Mouse (Mus musculus) CH12.LX (cell line): ENCODE results near the gene Plch2. TPM values are rescaled to one million over a fixed set of nuclear protein-coding genes. Genes with fewer than 3 reads are reported as not detected.

Source experiments
- DNase-seq: peaks from one replicate; pipeline ENCODE4 v3.0.0-alpha.2; 2013; ENCODE audit errors: extremely low read depth
- H3K27ac ChIP-seq: 2 replicates; pipeline ENCODE4 v1.5.1; 2012; ENCODE audit warnings: low read depth, mild to moderate bottlenecking, control low read depth, moderate library complexity; ENCODE audit not compliant: insufficient read depth
- H3K27me3 ChIP-seq: replicated peaks from 2 replicates; pipeline ENCODE3; 2012; ENCODE audit warnings: inconsistent platforms
- H3K36me3 ChIP-seq, 2 experiments: replicated peaks in 1 of 2; 2 replicates each; pipeline versions ENCODE3 to v1.6.1; 2012; ENCODE audit warnings: inconsistent platforms in 1 of 2, low read length in 1 of 2, mild to moderate bottlenecking in 1 of 2, mixed read lengths in 1 of 2, moderate library complexity in 1 of 2; ENCODE audit not compliant: control insufficient read depth in 1 of 2, insufficient read depth in 1 of 2
- H3K4me1 ChIP-seq, 2 experiments: 2 replicates each; pipeline ENCODE4 v1.6.1; 2012; ENCODE audit warnings: inconsistent platforms in 1 of 2, moderate library complexity in 1 of 2; ENCODE audit not compliant: insufficient read depth in 2 of 2, control insufficient read depth in 1 of 2
- H3K4me2 ChIP-seq: 2 replicates; pipeline ENCODE4 v1.6.1; 2012; ENCODE audit warnings: low read depth, mild to moderate bottlenecking, control low read depth; ENCODE audit not compliant: poor library complexity, insufficient read depth, severe bottlenecking
- H3K4me3 ChIP-seq, 3 experiments: fragments of 150-350 bp in 1 of 3; sonication (generic) in 1 of 3; replicated peaks in 1 of 3; 2 replicates each; pipeline versions ENCODE3 to v1.5.1; 2011 to 2012; ENCODE audit warnings: low read depth in 2 of 3, low read length in 2 of 3, mild to moderate bottlenecking in 2 of 3, moderate library complexity in 2 of 3, control low read depth in 1 of 3, improper control_type of control experiment in 1 of 3, inconsistent platforms in 1 of 3, mixed read lengths in 1 of 3; ENCODE audit not compliant: poor library complexity in 1 of 3
- H3K79me2 ChIP-seq: replicated peaks from 2 replicates; pipeline ENCODE4 v1.6.1; 2012; ENCODE audit warnings: mild to moderate bottlenecking, moderate library complexity; ENCODE audit not compliant: control insufficient read depth, poor library complexity, insufficient read depth, severe bottlenecking; ENCODE audit errors: extremely low read depth
- H3K9ac ChIP-seq: 2 replicates; pipeline ENCODE4 v1.6.1; 2012; ENCODE audit warnings: low read depth, mild to moderate bottlenecking, control low read depth, moderate library complexity; ENCODE audit not compliant: insufficient read depth
- H3K9me3 ChIP-seq: replicated peaks from 2 replicates; pipeline ENCODE3; 2012; ENCODE audit warnings: low read length, inconsistent platforms, mixed read lengths
- BHLHE40 ChIP-seq: IDR thresholded peaks from 2 replicates; pipeline ENCODE4 v1.6.1; 2011; ENCODE audit warnings: mild to moderate bottlenecking, low read depth, low read length, improper control_type of control experiment
- CHD2 ChIP-seq: IDR thresholded peaks from 2 replicates; pipeline ENCODE4 v1.6.1; 2011; ENCODE audit warnings: low read length, improper control_type of control experiment
- CTCF ChIP-seq, 2 experiments: IDR thresholded peaks in 1 of 2; conservative IDR thresholded peaks in 1 of 2; 2 replicates each; pipeline ENCODE4 v1.5.1; 2011 to 2012; ENCODE audit warnings: low read depth in 2 of 2, low read length in 2 of 2, improper control_type of control experiment in 1 of 2, inconsistent platforms in 1 of 2, mild to moderate bottlenecking in 1 of 2, moderate library complexity in 1 of 2
- E2F4 ChIP-seq: IDR thresholded peaks from 2 replicates; pipeline ENCODE4 v1.6.1; 2011; ENCODE audit warnings: low read depth, low read length, improper control_type of control experiment; ENCODE audit not compliant: insufficient replicate concordance
- EP300 ChIP-seq: IDR thresholded peaks from 2 replicates; pipeline ENCODE4 v1.6.1; 2011; ENCODE audit warnings: low read length, improper control_type of control experiment
- HCFC1 ChIP-seq: IDR thresholded peaks from 2 replicates; pipeline ENCODE4 v1.6.1; 2012; ENCODE audit warnings: low read depth, mild to moderate bottlenecking, inconsistent platforms, low read length, improper control_type of control experiment
- KAT2A ChIP-seq: IDR thresholded peaks from 2 replicates; pipeline ENCODE4 v1.6.1; 2012; ENCODE audit warnings: low read length, improper control_type of control experiment, inconsistent platforms; ENCODE audit not compliant: insufficient replicate concordance
- MYC ChIP-seq: IDR thresholded peaks from 2 replicates; pipeline ENCODE4 v1.6.1; 2011; ENCODE audit warnings: low read depth, mild to moderate bottlenecking, improper control_type of control experiment, low read length
- NELFE ChIP-seq: IDR thresholded peaks from 2 replicates; pipeline ENCODE4 v1.6.1; 2011; ENCODE audit warnings: low read depth, low read length, improper control_type of control experiment
- PAX5 ChIP-seq: IDR thresholded peaks from 2 replicates; pipeline ENCODE4 v1.6.1; 2012; ENCODE audit warnings: low read length, inconsistent platforms, mixed read lengths
- POLR2A ChIP-seq: IDR thresholded peaks from 2 replicates; pipeline ENCODE4 v1.6.1; 2011; ENCODE audit warnings: low read depth, mild to moderate bottlenecking, improper control_type of control experiment, low read length
- RCOR1 ChIP-seq: conservative IDR thresholded peaks from 2 replicates; pipeline ENCODE4 v1.6.1; 2012; ENCODE audit warnings: low read depth, mild to moderate bottlenecking, inconsistent platforms, low read length, improper control_type of control experiment
- SMC3 ChIP-seq: IDR thresholded peaks from 2 replicates; pipeline ENCODE4 v1.6.1; 2011; ENCODE audit warnings: low read depth, low read length, improper control_type of control experiment
- TCF12 ChIP-seq: IDR thresholded peaks from 2 replicates; pipeline ENCODE4 v1.6.1; 2014; ENCODE audit warnings: low read depth, mild to moderate bottlenecking, inconsistent platforms, low read length, improper control_type of control experiment
- USF1 ChIP-seq: IDR thresholded peaks from 2 replicates; pipeline ENCODE4 v1.6.1; 2014; ENCODE audit warnings: low read depth, mild to moderate bottlenecking, inconsistent platforms, low read length, improper control_type of control experiment
- USF2 ChIP-seq: conservative IDR thresholded peaks from 2 replicates; pipeline ENCODE4 v1.6.1; 2011; ENCODE audit warnings: low read depth, low read length, improper control_type of control experiment
- ZC3H11A ChIP-seq: IDR thresholded peaks from 2 replicates; pipeline ENCODE4 v1.6.1; 2012; ENCODE audit warnings: low read depth, mild to moderate bottlenecking, inconsistent platforms, low read length, improper control_type of control experiment
- ZKSCAN1 ChIP-seq: IDR thresholded peaks from 2 replicates; pipeline ENCODE4 v1.6.1; 2012; ENCODE audit warnings: low read depth, inconsistent platforms, low read length, improper control_type of control experiment, borderline replicate concordance
- dilution Hi-C: fragments of 300-500 bp; cut with MboI; formaldehyde crosslinking; loops from 2 replicates; pipeline ENCODE4 v1.14.3; 2020; ENCODE audit warnings: low sequenced_read_pairs; ENCODE audit not compliant: extremely low pct_unique_long_range_greater_than_20kb, extremely low pct_ligation_motif_present
- in situ Hi-C: fragments of 300-500 bp; cut with MboI; formaldehyde crosslinking; loops from 3 replicates; pipeline ENCODE4 v1.14.3; 2019; ENCODE audit warnings: low sequenced_read_pairs, low pct_ligation_motif_present, low pct_unique_long_range_greater_than_20kb, mixed read lengths
- polyA plus RNA-seq: library from polyadenylated mRNA; unstranded; fragments of >175 nt; gene quantifications from 2 replicates; pipeline ENCODE4 v1.2.1, GENCODE M21; 2012; ENCODE audit warnings: low read depth; ENCODE audit not compliant: insufficient read length
- total RNA-seq, 2 experiments: library from RNA; depleted of rRNA; stranded (reverse); fragments of 300-350 nt in 1 of 2; fragments of >200 nt in 1 of 2; gene quantifications; 2 replicates each; pipeline ENCODE4 v1.2.3; 2012 to 2014

Gene Plch2
- total and polyA plus RNA-seq, 3 experiments = 0.04 to 0.47 (median 0.17) TPM

DNA sequence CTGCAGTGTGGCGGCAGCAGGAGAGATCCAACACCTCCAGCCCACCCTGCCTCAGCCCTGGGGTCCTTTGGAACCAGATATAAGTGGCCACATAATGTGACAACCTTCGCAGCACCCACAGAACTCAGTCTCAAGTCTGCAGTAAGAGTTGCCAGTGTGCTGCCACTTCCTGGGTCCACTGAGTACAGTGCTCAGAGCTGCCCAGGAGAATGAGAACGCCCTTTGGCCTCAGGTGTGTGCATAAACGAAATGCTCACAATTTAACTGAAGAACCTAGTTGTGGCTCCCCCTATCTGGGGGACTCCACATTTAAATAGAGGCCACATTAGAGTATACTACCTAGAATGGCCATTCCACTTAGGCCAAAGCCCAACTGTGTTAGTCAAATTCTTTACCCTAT is 27.0 kb upstream of the Plch2 start:
- Histone ChIP-seq H3K4me3 (no peak overlapping the region), H3K27me3 (no peaks in the 10 kb centered on the region), H3K36me3 (peaks cover 31 to 52% of the 10 kb centered on the region in 2 experiments), H3K4me1 (peaks cover 22 to 48% of the 10 kb centered on the region in 2 experiments), H3K9ac (no peak overlapping the region), H3K79me2 (peaks cover 65% of the 10 kb centered on the region)
- in situ Hi-C loops = no loop called here
- no peak for TF ChIP-seq EP300
- TF ChIP-seq USF1 = no peak
- no peak for TF ChIP-seq CTCF (conservative IDR thresholded peaks at IDR 0.05 in 1 of 2, IDR thresholded peaks at IDR 0.05 in 1 of 2; ENCODE audit: low read depth in 2 of 2, low read length in 2 of 2)
- TF ChIP-seq CHD2 = no peak
- TF ChIP-seq HCFC1 = no peak
- no peak for TF ChIP-seq ZKSCAN1
- no peak for TF ChIP-seq BHLHE40
- no peak for TF ChIP-seq KAT2A
- TF ChIP-seq TCF12 = no peak
- no peak for TF ChIP-seq SMC3
- no peak for TF ChIP-seq E2F4
- no peak for TF ChIP-seq RCOR1
- TF ChIP-seq, all 38 proteins: peak for 0
- dilution Hi-C loops = no loop called here
- Histone ChIP-seq H3K9me3 (no peaks in the 10 kb centered on the region), H3K27ac (no peak overlapping the region), H3K4me2 (peak overlapping the region; percentile 30; the same call in 1 of the 2 replicates)
- DNase-seq = no peak

DNA sequence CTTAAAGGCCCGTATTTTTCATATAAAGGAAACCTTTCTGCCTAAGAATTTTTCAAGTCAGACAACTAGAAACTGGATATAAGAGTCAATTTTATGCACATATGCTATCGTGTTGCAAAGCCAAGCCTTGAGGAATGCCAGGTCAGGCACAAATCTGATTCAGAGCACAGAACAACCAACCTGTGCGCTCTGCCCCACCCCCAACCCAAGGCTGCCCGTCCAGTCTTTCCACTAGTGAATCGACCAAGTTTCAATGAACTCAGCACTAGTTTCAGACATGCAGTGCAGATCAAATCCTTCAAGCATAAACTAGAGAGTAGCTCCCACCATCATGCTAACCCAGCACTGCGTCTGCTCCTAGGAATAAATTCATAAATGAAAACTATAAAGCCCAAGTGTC is 23.1 kb upstream of the Plch2 start:
- in situ Hi-C loops (no loop called here), dilution Hi-C loops (no loop called here)
- Histone ChIP-seq H3K4me3 (no peak overlapping the region), H3K4me2 (no peak overlapping the region), H3K27me3 (no peaks in the 10 kb centered on the region), H3K36me3 (peaks cover 60 to 83% of the 10 kb centered on the region in 2 experiments), H3K79me2 (peaks cover 60% of the 10 kb centered on the region), H3K9me3 (no peaks in the 10 kb centered on the region), H3K9ac (no peak overlapping the region), H3K27ac (no peak overlapping the region), H3K4me1 (peaks cover 13 to 33% of the 10 kb centered on the region in 2 experiments)
- DNase-seq = no peak
- TF ChIP-seq POLR2A (no peak), EP300 (no peak), ZKSCAN1 (no peak), TCF12 (no peak), PAX5 (no peak), NELFE (no peak), MYC (no peak), ZC3H11A (no peak), USF2 (no peak), BHLHE40 (no peak)
